ENCODE assay signal across 14 mouse cellular contexts in the genomic region with DNA sequence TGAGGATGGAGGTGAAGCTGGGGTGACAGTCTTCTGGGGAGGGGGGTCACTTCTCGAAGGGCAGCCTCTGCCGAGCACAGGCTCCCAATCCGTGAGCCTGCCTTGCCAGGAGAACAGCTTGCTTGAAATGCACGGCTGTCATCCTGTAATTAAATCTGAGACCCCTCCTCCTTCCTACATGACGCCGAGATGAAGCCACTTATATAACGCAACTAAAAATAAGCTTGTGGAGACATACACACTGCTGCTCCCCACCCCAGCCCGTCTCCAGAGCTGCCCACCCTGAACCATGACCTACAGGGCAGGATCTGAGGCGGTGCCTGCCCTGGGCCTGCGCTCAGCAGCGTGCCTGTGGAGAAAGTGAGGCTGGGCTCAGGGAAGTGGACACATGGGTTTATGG. TPM values are rescaled to one million over a fixed set of nuclear protein-coding genes. Genes with fewer than 3 reads are reported as not detected.
DNase-seq lines count a peak whose midpoint lies in the region; ATAC-seq lines count a peak whose summit lies in the region.
"Had no signal": no experiment of that assay in that cellular context is flagged by ENCODE, and none has a peak within 500 bp of the region (broad histone marks: within the 10 kb centered on the region; RNA-seq: fewer than 3 reads in every experiment).

No protein-coding gene starts in this region.

- peaks cover 6% of the 10 kb centered on the region; the same call in 1 of the 2 replicates for H3K27me3 ChIP-seq in hindbrain, embryonic 15.5 days
- H3K27me3 ChIP-seq in hindbrain, embryonic 13.5 days, result peaks cover 50% of the 10 kb centered on the region
- H3K27me3 ChIP-seq in liver, embryonic 12.5 days (replicated peaks), result peaks cover 80% of the 10 kb centered on the region
- H3K27me3 ChIP-seq in liver, embryonic 11.5 days (replicated peaks; ENCODE audit: control insufficient read depth, insufficient read depth, low read length), result peaks cover 4% of the 10 kb centered on the region; the same call in 1 of the 2 replicates
- H3K27me3 ChIP-seq in forebrain, embryonic 16.5 days (replicated peaks; ENCODE audit: control insufficient read depth, insufficient read depth, low read length), result no peaks in the 10 kb centered on the region
- H3K27me3 ChIP-seq: limb, embryonic 15.5 days; stomach, embryonic 15.5 days had no signal

- peak overlapping the region; percentile 4; the same call in 1 of the 2 replicates for H3K4me2 ChIP-seq in hindbrain, embryonic 15.5 days
- no peak overlapping the region for H3K4me2 ChIP-seq in hindbrain, embryonic 13.5 days
- no peak overlapping the region for H3K4me2 ChIP-seq in liver, embryonic 12.5 days
- no peak overlapping the region for H3K4me2 ChIP-seq in liver, embryonic 11.5 days
- H3K4me2 ChIP-seq in forebrain, embryonic 16.5 days (ENCODE audit: low read length), result peak overlapping the region; percentile 75
- H3K4me2 ChIP-seq: heart, embryonic 12.5 days; limb, embryonic 15.5 days; stomach, embryonic 15.5 days had no signal

- no peak for DNase-seq in liver, embryonic 11.5 days (ENCODE audit: low spot score)
- peak; percentile 64 for DNase-seq in brain, embryonic 18.5 days (ENCODE audit: low read depth, low spot score)
- DNase-seq in heart, postnatal 10 days, result no peak
- no peak for DNase-seq in thymus, postnatal 0 days (ENCODE audit: low spot score)
- DNase-seq: lung, postnatal 36 days had no signal

- H3K9me3 ChIP-seq in hindbrain, embryonic 15.5 days, result no peaks in the 10 kb centered on the region
- H3K9me3 ChIP-seq in hindbrain, embryonic 13.5 days, result no peaks in the 10 kb centered on the region
- H3K9me3 ChIP-seq in liver, embryonic 12.5 days (replicated peaks), result no peaks in the 10 kb centered on the region
- no peaks in the 10 kb centered on the region for H3K9me3 ChIP-seq in liver, embryonic 11.5 days (ENCODE audit: control insufficient read depth, low read length)
- H3K9me3 ChIP-seq in forebrain, embryonic 16.5 days (ENCODE audit: control insufficient read depth, low read length), result no peaks in the 10 kb centered on the region
- H3K9me3 ChIP-seq: heart, embryonic 12.5 days; limb, embryonic 15.5 days; stomach, embryonic 15.5 days had no signal

- H3K36me3 ChIP-seq in hindbrain, embryonic 15.5 days, result no peaks in the 10 kb centered on the region
- no peaks in the 10 kb centered on the region for H3K36me3 ChIP-seq in hindbrain, embryonic 13.5 days
- H3K36me3 ChIP-seq in liver, embryonic 12.5 days, result no peaks in the 10 kb centered on the region
- H3K36me3 ChIP-seq in liver, embryonic 11.5 days (ENCODE audit: control insufficient read depth, insufficient read depth, low read length), result no peaks in the 10 kb centered on the region
- no peaks in the 10 kb centered on the region for H3K36me3 ChIP-seq in forebrain, embryonic 16.5 days (ENCODE audit: control insufficient read depth, insufficient read depth)
- H3K36me3 ChIP-seq: heart, embryonic 12.5 days; limb, embryonic 15.5 days; stomach, embryonic 15.5 days had no signal

- ATAC-seq in hindbrain, embryonic 15.5 days (ENCODE audit: low FRiP score, low read depth), result no peak
- ATAC-seq in hindbrain, embryonic 13.5 days (ENCODE audit: low FRiP score), result no peak
- ATAC-seq in liver, embryonic 12.5 days, result no peak
- no peak for ATAC-seq in liver, embryonic 11.5 days (replicated peaks; ENCODE audit: low FRiP score)
- no peak for ATAC-seq in forebrain, embryonic 16.5 days
- ATAC-seq: intestine, postnatal 0 days had no signal

- no peak overlapping the region for H3K27ac ChIP-seq in hindbrain, embryonic 15.5 days (replicated peaks)
- no peak overlapping the region for H3K27ac ChIP-seq in hindbrain, embryonic 13.5 days
- 0 out of 2 replicates have a peak overlapping the region, but pooled peaks have one; percentile 69 for H3K27ac ChIP-seq in liver, embryonic 12.5 days
- no peak overlapping the region for H3K27ac ChIP-seq in liver, embryonic 11.5 days (ENCODE audit: low read depth, low read length)
- H3K27ac ChIP-seq in forebrain, embryonic 16.5 days (ENCODE audit: low read length), result peak overlapping the region; percentile 92
- H3K27ac ChIP-seq: limb, embryonic 15.5 days had no signal

- intact Hi-C loops in heart, postnatal 10 days (cut with DNase I), result no loop called here

- peaks cover 80% of the 10 kb centered on the region for H3K4me1 ChIP-seq in hindbrain, embryonic 15.5 days (replicated peaks)
- peaks cover 89% of the 10 kb centered on the region for H3K4me1 ChIP-seq in hindbrain, embryonic 13.5 days (replicated peaks)
- peaks cover 88% of the 10 kb centered on the region for H3K4me1 ChIP-seq in liver, embryonic 12.5 days
- peaks cover 44% of the 10 kb centered on the region for H3K4me1 ChIP-seq in liver, embryonic 11.5 days (replicated peaks; ENCODE audit: control insufficient read depth, insufficient read depth, low read length)
- peaks cover 85% of the 10 kb centered on the region for H3K4me1 ChIP-seq in forebrain, embryonic 16.5 days (replicated peaks; ENCODE audit: control insufficient read depth, insufficient read depth, low read length)

- no peak overlapping the region for H3K4me3 ChIP-seq in hindbrain, embryonic 15.5 days
- no peak overlapping the region for H3K4me3 ChIP-seq in hindbrain, embryonic 13.5 days
- H3K4me3 ChIP-seq in liver, embryonic 12.5 days, result no peak overlapping the region
- H3K4me3 ChIP-seq in liver, embryonic 11.5 days (ENCODE audit: low read depth, low read length), result no peak overlapping the region
- peak overlapping the region; percentile 23 for H3K4me3 ChIP-seq in forebrain, embryonic 16.5 days (replicated peaks; ENCODE audit: low read length)
- H3K4me3 ChIP-seq: heart, embryonic 12.5 days; limb, embryonic 15.5 days; myocyte; stomach, embryonic 15.5 days had no signal

- H3K9ac ChIP-seq in hindbrain, embryonic 15.5 days, result no peak overlapping the region
- no peak overlapping the region for H3K9ac ChIP-seq in hindbrain, embryonic 13.5 days
- H3K9ac ChIP-seq in liver, embryonic 12.5 days, result no peak overlapping the region
- no peak overlapping the region for H3K9ac ChIP-seq in liver, embryonic 11.5 days (ENCODE audit: low read depth, low read length)
- peak overlapping the region; percentile 46 for H3K9ac ChIP-seq in forebrain, embryonic 16.5 days (replicated peaks; ENCODE audit: low read depth, low read length)
- H3K9ac ChIP-seq: limb, embryonic 15.5 days; stomach, embryonic 15.5 days had no signal

- 56% methylated on average over 11 of the region's 11 CpGs for WGBS in hindbrain, embryonic 15.5 days
- 67% methylated on average over 11 of the region's 11 CpGs for WGBS in hindbrain, embryonic 13.5 days
- 68% methylated on average over 11 of the region's 11 CpGs for WGBS in liver, embryonic 12.5 days (ENCODE audit: insufficient replicate concordance)
- 72% methylated on average over 11 of the region's 11 CpGs for WGBS in liver, embryonic 11.5 days
- 48% methylated on average over 11 of the region's 11 CpGs for WGBS in forebrain, embryonic 16.5 days

RNA-seq across cellular contexts. Expression of a gene that starts 2.4 kb away (rescaled TPM):
- 16.8 and 20.1 TPM in 2 replicates for polyA plus RNA-seq in hindbrain, embryonic 15.5 days (2015; fragmentation: Nextera tagmentation; extraction: Ambion mirVana)
- 10.0 and 12.3 TPM in 2 replicates for polyA plus RNA-seq in hindbrain, embryonic 13.5 days (2015; fragmentation: Nextera tagmentation; extraction: Ambion mirVana)
- polyA plus RNA-seq in liver, embryonic 12.5 days (2016; fragmentation: Nextera tagmentation; extraction: Ambion mirVana), result 6.2 and 7.0 TPM in 2 replicates
- 9.7 and 10.2 TPM in 2 replicates for polyA plus RNA-seq in liver, embryonic 11.5 days (2014; fragmentation: Nextera tagmentation; extraction: Ambion mirVana)
- 36.5 and 38.7 TPM in 2 replicates for polyA plus RNA-seq in forebrain, embryonic 16.5 days (2015; fragmentation: Nextera tagmentation; extraction: Ambion mirVana)
- 10 to 100 TPM in 1 of 2 experiments, 1 to 10 TPM in 1; 6.9 to 12.7 TPM for total RNA-seq in heart, postnatal 10 days (2021)
- 25.1 and 26.3 TPM in 2 replicates for polyA plus RNA-seq in thymus, postnatal 0 days (2015; fragmentation: Nextera tagmentation; extraction: Ambion mirVana)

RNA-seq across cellular contexts. Expression of a gene that starts 26.9 kb away (rescaled TPM):
- 102 and 109 TPM in 2 replicates for polyA plus RNA-seq in hindbrain, embryonic 15.5 days (2015; fragmentation: Nextera tagmentation; extraction: Ambion mirVana)
- 100 and 103 TPM in 2 replicates for polyA plus RNA-seq in hindbrain, embryonic 13.5 days (2015; fragmentation: Nextera tagmentation; extraction: Ambion mirVana)
- polyA plus RNA-seq in liver, embryonic 12.5 days (2016; fragmentation: Nextera tagmentation; extraction: Ambion mirVana), result 45.9 and 48.6 TPM in 2 replicates
- polyA plus RNA-seq in liver, embryonic 11.5 days (2014; fragmentation: Nextera tagmentation; extraction: Ambion mirVana), result 70.1 and 77.2 TPM in 2 replicates
- polyA plus RNA-seq in forebrain, embryonic 16.5 days (2015; fragmentation: Nextera tagmentation; extraction: Ambion mirVana), result 83.4 and 96.5 TPM in 2 replicates
- 10 to 100 TPM; 36.2 to 36.3 TPM for total RNA-seq in heart, postnatal 10 days (2021)
- polyA plus RNA-seq in thymus, postnatal 0 days (2015; fragmentation: Nextera tagmentation; extraction: Ambion mirVana), result 81.4 and 86.0 TPM in 2 replicates

Comparison
In these comparisons a context has a peak if more than half of its experiments do, and no peak if none do; other contexts are left out.
1. H3K27ac ChIP-seq: peak in liver, embryonic 12.5 days (single experiment) and forebrain, embryonic 16.5 days (single experiment); none in hindbrain, embryonic 15.5 days (single experiment), hindbrain, embryonic 13.5 days (single experiment) and liver, embryonic 11.5 days (single experiment).
2. H3K4me2 ChIP-seq: peak in hindbrain, embryonic 15.5 days (single experiment) and forebrain, embryonic 16.5 days (single experiment); none in hindbrain, embryonic 13.5 days (single experiment), liver, embryonic 12.5 days (single experiment) and liver, embryonic 11.5 days (single experiment).